Mouse (Mus musculus) thymus, postnatal 36 days (tissue): ENCODE data around the gene Ctnnbip1.
A peak's percentile ranks its signal among the peaks of the same experiment; 100 is the strongest.

Experiments used
- DNase-seq, 2 experiments: peaks; one replicate each; pipeline ENCODE4 v3.0.0; 2022; ENCODE audit warnings: mixed read lengths in 2 of 2

The Ctnnbip1 gene

GRCm38 (mm10) chr4:149523961-149524360 lies 5.9 kb downstream of the Ctnnbip1 start:
- DNase-seq = no peak

GRCm38 (mm10) chr4:149525170-149525569 lies 7.1 kb downstream of the Ctnnbip1 start:
- DNase-seq = no peak

- no peak for DNase-seq
These were observed 7.8 kb downstream of the Ctnnbip1 start for GRCm38 (mm10) chr4:149525811-149526210.

- no peak for DNase-seq
These were observed 8.3 kb downstream of the Ctnnbip1 start for GRCm38 (mm10) chr4:149526330-149526729.

GRCm38 (mm10) chr4:149527621-149528354 lies 9.8 kb downstream of the Ctnnbip1 start:
- no peak for DNase-seq

- no peak for DNase-seq
These were observed 11.7 kb downstream of the Ctnnbip1 start for GRCm38 (mm10) chr4:149529691-149530090.

- DNase-seq = no peak
These were observed 21.4 kb downstream of the Ctnnbip1 start for GRCm38 (mm10) chr4:149539441-149539840.

GRCm38 (mm10) chr4:149541935-149542334 lies 23.9 kb downstream of the Ctnnbip1 start:
- no peak for DNase-seq

- DNase-seq = no peak
These were observed 24.4 kb downstream of the Ctnnbip1 start for GRCm38 (mm10) chr4:149542431-149542830.

- DNase-seq = peak; percentile 72 to 81
These were observed 25.0 kb downstream of the Ctnnbip1 start for GRCm38 (mm10) chr4:149542927-149543553.

- no peak for DNase-seq
These were observed 26.9 kb downstream of the Ctnnbip1 start for GRCm38 (mm10) chr4:149544892-149545291.

GRCm38 (mm10) chr4:149546797-149547444 lies 28.9 kb downstream of the Ctnnbip1 start:
- DNase-seq = no peak

- no peak for DNase-seq
These were observed 29.5 kb downstream of the Ctnnbip1 start for GRCm38 (mm10) chr4:149547523-149547922.

GRCm38 (mm10) chr4:149549221-149549925 lies 31.3 kb downstream of the Ctnnbip1 start:
- peak; percentile 50 to 54 for DNase-seq

- DNase-seq = no peak
These were observed 32.8 kb downstream of the Ctnnbip1 start for GRCm38 (mm10) chr4:149550866-149551265.

GRCm38 (mm10) chr4:149551696-149552095 lies 33.7 kb downstream of the Ctnnbip1 start:
- no peak for DNase-seq

- no peak for DNase-seq
These were observed 35.8 kb downstream of the Ctnnbip1 start for GRCm38 (mm10) chr4:149553834-149554233.

- no peak for DNase-seq
These were observed 38.1 kb downstream of the Ctnnbip1 start for GRCm38 (mm10) chr4:149556111-149556510.

- no peak for DNase-seq
These were observed 39.9 kb downstream of the Ctnnbip1 start for GRCm38 (mm10) chr4:149557905-149558304.

- DNase-seq = no peak
These were observed 40.4 kb downstream of the Ctnnbip1 start for GRCm38 (mm10) chr4:149558389-149558788.

GRCm38 (mm10) chr4:149561392-149561791 lies 43.4 kb downstream of the Ctnnbip1 start:
- no peak for DNase-seq

GRCm38 (mm10) chr4:149561986-149562904 lies 44.2 kb downstream of the Ctnnbip1 start:
- no peak for DNase-seq
